Mouse (Mus musculus) adrenal gland, postnatal 10 days (tissue): Measurements from ENCODE around the gene Styk1. TPM values are rescaled to one million over a fixed set of nuclear protein-coding genes. Genes with fewer than 3 reads are reported as not detected.

ENCODE experiments used
- DNase-seq: peaks from one replicate; pipeline ENCODE4 v3.0.0; 2021; ENCODE audit warnings: mixed read lengths
- total RNA-seq, 2 experiments: library from RNA; stranded (reverse); gene quantifications; 2 replicates each; pipeline ENCODE4 v1.2.3; 2021

Styk1 gene
- total RNA-seq, 2 experiments from 2014 or later: 0.36 to 0.67 TPM

DNA sequence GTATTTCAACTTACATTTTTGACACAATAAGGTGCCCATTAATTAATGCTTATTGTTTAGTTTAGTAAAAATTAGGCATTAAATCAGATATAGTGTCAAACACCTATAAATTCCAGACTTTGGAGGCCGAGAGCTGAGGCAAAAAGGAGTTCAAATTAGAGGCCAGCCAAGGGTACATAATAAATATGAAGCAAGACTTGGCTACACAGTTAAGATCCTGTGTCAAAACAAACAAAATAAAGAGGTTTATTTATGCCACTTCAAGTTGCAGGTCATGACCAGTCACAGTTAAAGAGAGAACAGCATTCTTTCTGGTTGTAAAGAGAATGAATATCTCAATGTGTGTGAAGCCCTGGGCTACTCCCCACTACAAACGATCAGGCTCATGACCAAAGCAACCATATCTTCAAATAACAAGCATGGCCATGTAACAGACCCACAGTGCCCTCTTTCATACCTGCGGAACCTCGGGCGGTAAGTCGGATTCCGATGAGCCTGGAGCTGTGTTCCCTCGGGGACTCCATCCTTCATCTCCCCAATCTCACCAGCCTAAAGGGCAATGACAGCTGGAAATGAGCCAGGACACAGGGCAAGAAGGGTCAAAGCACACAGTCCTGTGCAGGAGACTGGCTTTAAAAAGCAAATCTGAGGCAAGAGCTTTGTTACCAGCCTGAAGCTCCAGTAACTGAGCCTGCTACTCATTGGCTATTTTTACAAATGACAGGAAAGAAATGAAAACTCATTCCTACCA lies 16.6 kb upstream of the Styk1 start:
- DNase-seq: peak; percentile 34

GRCm38 (mm10) chr6:131367101-131367500 lies 13.7 kb upstream of the Styk1 start:
- DNase-seq: peak; percentile 34

- DNase-seq: no peak
These were observed 11.0 kb upstream of the Styk1 start for GRCm38 (mm10) chr6:131364353-131364752.

- no peak for DNase-seq
These were observed 9.8 kb upstream of the Styk1 start for GRCm38 (mm10) chr6:131362987-131363765.

- peak; percentile 20 for DNase-seq
These were observed 7.3 kb upstream of the Styk1 start for GRCm38 (mm10) chr6:131360693-131361092.

GRCm38 (mm10) chr6:131359543-131359942 lies 6.1 kb upstream of the Styk1 start:
- DNase-seq: no peak

GRCm38 (mm10) chr6:131354913-131355312 lies 1.5 kb upstream of the Styk1 start:
- DNase-seq: no peak

- no peak for DNase-seq
These were observed 6.4 kb downstream of the Styk1 start for GRCm38 (mm10) chr6:131347026-131347425.

- no peak for DNase-seq
These were observed 9.1 kb downstream of the Styk1 start for GRCm38 (mm10) chr6:131344346-131344745.

DNA sequence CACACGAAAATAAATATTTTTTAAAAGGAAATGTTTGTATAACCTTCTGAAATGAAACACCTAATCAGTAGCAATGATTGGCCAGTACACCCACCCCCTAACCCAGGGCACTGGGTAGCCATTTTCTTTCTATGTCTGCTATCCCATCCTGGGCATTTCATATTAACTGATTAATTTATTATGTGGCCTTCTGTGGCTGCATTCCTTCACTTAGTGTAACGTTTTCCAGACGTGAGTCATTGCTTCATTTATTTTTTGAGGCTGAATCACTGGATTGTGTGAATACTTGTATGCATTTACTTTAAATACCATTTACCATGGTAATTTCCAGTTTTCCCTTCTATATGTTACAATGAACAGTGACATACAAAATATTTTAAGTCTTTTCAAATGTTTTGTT lies 13.3 kb downstream of the Styk1 start:
- no peak for DNase-seq

- no peak for DNase-seq
These were observed 14.1 kb downstream of the Styk1 start for GRCm38 (mm10) chr6:131339309-131339708.

GRCm38 (mm10) chr6:131338787-131339186 lies 14.6 kb downstream of the Styk1 start:
- DNase-seq: no peak

- no peak for DNase-seq
These were observed 26.3 kb downstream of the Styk1 start for GRCm38 (mm10) chr6:131327076-131327475.

DNA sequence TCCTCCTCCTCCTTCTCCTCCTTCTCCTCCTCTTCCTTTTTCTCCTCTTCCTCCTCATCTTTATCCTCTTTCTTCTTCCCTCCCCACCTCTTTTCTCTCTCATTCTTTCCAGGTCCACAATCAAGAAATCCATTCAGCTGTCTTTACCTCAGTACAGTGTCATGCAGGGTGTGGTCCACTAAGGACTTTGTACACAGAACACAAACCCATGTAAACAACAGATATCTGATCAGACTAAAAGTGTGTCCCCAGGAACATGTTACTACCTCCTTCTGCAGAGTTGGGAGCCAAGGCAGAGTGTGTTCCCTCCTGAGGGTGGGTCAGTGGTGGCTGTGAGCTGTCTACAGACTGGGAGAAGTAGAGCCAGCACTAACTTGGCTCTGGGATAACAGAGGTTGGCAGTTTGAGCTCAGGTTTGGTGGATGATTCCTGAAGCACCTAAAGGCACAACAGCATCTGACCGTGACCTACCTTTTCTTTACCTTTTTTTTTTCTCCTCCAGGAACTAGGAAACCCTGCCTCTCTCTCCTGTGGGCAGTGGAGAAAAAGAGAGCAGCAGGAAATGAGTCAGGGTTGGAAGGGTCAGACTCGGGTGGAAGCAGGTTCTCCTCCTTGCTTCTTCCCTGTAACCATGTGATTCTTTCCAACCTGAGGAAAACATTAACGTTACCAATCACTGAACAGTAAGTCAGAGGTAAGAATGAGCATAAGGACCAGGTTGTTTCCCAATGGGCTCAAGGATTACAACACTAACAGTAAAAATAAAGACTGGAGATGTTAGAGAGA lies 31.4 kb downstream of the Styk1 start:
- DNase-seq: no peak

GRCm38 (mm10) chr6:131316155-131317101 lies 37.0 kb downstream of the Styk1 start:
- no peak for DNase-seq

GRCm38 (mm10) chr6:131308031-131308430 lies 45.4 kb downstream of the Styk1 start:
- no peak for DNase-seq

DNA sequence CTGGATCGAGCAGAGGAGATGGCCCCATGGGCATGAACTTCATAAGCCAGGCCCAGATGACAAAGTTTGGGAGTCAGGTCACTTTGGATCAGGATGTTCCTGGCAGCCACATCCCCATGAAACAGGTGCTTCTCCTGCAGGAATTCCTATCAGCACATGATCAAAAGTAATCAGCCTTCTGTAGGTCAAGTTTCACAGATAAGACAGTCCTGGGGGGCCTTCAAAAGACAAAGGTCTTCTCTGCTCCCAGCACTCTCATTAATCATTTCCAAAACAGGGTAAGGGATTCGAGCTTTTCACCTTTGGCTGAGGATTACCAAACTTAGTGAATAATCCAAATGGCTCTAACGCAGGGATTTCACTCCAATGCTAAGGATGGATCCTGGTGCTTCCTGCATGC lies 48.6 kb downstream of the Styk1 start:
- DNase-seq: no peak

- no peak for DNase-seq
These were observed 54.9 kb downstream of the Styk1 start for GRCm38 (mm10) chr6:131298531-131298930.

DNA sequence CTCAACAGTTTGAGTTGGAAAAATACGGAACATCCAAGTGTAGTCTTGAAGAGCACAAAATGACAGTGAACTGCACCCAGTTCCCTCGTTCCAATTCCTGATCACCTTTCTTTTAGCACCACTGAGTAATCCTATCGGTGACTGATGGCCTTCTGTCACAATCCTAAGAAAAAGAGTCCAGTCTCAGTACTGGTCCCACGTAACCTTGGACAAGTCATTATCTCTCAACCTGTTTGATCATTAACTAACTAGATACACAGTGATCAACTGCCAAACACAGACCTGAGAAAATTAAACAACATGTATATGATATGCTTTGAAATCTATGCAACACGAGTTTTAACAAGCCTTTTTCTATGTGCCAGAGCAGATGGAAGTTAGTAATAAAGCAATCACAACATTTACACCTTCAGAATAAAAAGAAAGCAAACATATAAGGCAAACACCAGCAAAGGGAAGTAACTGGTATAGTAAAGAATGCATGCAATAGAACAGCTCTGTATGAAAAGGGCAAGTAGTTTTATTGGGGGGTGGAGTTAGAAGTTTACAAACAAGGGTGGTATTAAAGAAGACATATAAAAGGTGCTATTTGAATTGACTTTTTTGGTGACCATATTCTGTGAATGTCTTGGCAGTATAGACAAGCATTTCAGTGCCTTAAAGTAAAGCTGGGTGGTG lies 58.8 kb downstream of the Styk1 start:
- no peak for DNase-seq

DNA sequence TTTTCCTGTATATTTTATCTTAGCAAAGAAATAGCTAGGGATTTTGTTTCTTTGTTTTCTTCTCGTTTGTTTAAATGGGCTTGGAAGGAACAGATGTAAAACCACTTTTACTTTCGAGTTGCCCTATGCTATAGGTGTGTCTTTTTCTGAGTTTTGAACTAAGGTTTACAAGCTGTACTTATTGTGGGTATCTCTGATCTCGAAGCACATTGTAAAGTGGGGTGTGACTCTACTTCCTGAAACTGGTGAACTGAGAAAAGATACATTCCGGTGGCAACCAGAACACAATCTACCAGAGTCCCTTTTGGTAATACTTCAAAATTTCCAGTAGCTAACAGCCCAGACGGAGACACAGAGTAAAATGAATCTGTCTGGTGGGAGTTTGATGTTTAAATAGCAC lies 59.5 kb downstream of the Styk1 start:
- no peak for DNase-seq
